Mouse (Mus musculus) liver, postnatal 0 days (tissue): ENCODE results near the gene Ipo4.

Experiments used
- CTCF ChIP-seq: sonication (generic); IDR thresholded peaks from 2 replicates; pipeline ENCODE4 v1.5.1; 2016; ENCODE audit warnings: antibody characterized with exemption, low read depth
- EP300 ChIP-seq: IDR thresholded peaks from 2 replicates; pipeline ENCODE4 v1.6.1; 2016; ENCODE audit warnings: antibody characterized with exemption, low read depth, mild to moderate bottlenecking

DNA sequence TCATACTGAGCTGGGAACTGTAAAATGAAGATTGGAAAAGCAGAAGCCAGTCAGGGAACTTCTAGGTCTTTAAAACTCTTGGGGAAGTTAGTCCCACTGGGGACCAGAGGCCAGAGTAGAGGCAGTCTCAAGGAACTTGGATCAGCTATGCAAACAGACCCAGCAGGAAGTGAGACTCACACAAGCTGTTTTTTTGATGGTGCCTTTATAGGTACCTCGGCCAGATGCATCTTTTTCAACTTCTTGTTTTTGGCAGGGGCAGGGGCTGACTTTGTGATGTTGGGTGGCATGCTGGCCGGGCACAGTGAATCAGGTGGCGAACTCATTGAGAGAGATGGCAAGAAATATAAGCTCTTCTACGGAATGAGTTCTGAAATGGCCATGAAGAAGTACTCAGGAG, 41.9 kb upstream of the Ipo4 start:
- TF ChIP-seq CTCF (no peak), EP300 (no peak)
